Mouse (Mus musculus): ENCODE measurements at regions not wholly inside any gene's neighbourhood (a gene's known extent, or its start where the extent isn't known, plus 50 kb on each side); places are given as distances from the start of the nearest gene placed in this dataset.

DNA sequence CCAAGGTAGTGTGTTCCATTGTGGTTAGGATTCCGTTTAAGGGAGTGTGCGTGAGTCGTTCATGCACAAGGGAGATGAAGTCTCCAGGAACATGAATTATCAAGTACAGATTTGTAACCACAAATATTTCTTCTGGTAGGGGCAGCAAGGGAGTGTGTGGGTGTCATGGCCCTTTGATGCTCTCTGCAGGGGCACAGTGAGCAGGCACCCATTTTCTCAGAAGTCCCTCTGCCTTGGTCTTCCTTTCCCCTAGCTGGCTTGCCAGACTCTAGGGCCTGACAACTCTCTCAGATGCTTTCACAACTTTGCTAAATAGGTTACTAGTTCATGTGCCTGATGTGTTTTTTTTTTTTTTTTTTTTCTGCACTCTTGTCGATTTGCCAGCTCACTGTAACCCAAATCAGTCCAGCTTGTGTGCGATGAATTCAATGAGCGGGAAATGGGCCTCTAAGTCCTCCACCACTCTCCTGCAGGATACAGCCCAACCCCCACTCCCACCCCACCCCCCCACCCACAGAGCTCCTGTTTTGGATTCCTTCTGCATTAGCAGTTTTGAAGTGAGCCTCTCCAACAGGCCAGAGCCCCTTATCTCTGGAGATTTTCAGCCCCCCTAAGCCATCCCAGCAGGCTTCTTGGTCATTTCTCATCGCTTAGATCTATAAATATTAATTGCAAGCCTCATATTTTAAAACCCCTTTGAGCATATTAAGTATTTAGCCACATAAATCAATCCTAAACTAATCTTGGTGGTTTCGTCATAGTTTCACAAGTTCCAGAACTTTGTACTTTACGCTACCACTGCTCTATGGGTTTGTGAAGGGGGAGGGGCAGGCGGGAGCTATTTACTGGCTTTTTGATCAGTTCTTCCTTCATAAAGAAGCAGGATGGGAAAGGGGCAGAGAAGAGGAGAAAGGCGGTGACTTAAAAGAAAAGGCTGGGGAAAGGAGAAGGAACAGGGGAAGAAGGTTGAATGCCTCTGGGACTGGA is 628.4 kb upstream of the Cdh11 start:
- no peak for DNase-seq (ENCODE audit: extremely low read depth, insufficient read length, low spot score)

DNA sequence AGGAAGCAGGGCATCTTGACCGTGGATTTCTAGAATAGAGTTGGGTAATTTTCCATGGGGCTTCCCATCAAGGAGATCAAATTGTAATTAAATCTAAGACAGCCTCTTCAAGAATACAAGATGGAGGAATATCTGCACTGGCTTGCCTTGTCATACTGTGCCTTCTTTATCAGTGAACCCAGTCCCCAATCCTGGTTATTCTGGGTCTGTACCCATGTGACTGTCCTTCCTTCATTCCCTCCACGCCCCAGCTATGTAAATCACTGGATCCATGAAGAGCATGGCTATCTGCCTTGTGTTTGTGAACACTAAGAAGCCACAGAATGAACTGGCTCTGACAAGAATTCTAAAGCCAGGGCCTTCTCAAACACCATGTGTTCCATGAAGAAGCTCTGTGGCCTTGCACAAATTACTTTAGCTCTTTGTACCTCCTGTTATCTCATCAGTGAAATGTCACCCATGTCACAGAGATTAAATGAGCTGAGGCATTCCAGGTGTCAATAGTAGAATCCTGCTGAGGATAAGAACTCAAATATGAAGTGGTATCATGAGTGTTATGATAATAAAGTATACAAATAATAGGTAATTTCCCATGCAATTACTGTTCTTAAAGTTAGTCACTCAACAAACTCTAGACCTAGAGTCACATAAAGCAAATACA is 637.0 kb upstream of the Cdh11 start:
- DNase-seq (ENCODE audit: extremely low read depth, insufficient read length, low spot score), result no peak

GRCm38 (mm10) chr8:103425967-103426366 is 640.5 kb upstream of the Cdh11 start:
- no peak for DNase-seq (ENCODE audit: extremely low read depth, insufficient read length, low spot score)

DNA sequence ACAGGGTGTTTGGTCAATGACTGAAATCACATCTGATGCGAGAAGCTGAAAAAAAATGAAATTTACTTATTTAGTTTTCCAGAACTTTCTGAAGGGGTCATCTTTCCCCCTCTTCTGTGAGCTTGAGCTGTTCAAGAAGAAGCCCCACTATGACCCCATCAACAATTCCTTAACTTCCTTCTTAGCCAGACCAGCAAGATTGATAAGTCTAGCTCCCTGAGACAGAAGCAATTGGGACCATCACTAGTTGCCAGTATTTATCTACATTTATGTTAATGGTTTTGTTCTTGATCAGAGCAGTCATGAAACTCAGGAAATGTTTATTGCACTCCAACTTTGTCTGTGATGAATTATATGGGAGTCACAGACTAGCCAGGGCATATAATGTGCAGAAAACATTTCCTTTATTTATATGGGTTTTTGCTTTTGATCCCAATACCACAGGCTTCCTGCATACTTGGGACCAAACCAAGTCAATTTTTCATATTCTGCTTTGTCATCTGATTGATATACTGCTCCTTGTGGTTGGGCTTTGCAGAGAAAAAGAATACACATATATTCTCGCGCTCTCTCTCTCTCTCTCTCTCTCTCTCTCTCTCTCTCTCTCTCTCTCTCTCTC is 645.5 kb upstream of the Cdh11 start:
- no peak for DNase-seq (ENCODE audit: extremely low read depth, insufficient read length, low spot score)

DNA sequence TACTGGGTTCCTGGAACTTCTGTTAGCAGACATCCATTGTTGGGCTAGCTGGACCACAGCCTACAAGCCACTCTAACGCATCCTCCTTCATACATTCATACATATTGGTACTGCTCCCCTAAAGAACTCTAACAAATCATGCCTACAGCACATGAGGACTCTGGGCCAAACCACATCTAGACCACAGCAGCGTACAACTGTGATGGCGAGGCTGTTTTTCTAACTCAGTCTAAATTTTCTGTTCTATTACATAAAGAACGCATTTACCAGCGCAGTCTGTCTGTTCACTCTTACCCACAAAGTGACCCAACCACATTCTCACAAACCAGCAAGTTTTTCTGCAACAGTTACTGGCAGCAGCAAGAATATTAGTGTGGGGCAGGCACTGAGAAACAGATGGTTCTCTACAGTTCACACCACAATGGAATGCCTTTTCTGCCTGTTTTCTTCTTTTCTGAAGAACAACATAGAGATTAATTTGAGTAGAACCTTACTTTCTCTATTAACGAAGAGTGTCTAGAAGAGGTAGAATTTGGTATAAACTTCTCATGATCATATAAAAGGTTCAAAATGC is 648.2 kb upstream of the Cdh11 start:
- DNase-seq (ENCODE audit: extremely low read depth, insufficient read length, low spot score), result no peak

GRCm38 (mm10) chr8:103438995-103439717 is 653.7 kb upstream of the Cdh11 start:
- no peak for DNase-seq (ENCODE audit: extremely low read depth, insufficient read length, low spot score)

- no peak for DNase-seq (ENCODE audit: extremely low read depth, insufficient read length, low spot score)
Observed at GRCm38 (mm10) chr8:103441163-103441562, 655.7 kb upstream of the Cdh11 start.

- no peak for DNase-seq (ENCODE audit: extremely low read depth, insufficient read length, low spot score)
Observed at GRCm38 (mm10) chr8:103442420-103443125, 657.1 kb upstream of the Cdh11 start.

GRCm38 (mm10) chr8:103444577-103444976 is 656.8 kb upstream of the Cdh5 start:
- no peak for DNase-seq (ENCODE audit: extremely low read depth, insufficient read length, low spot score)

DNA sequence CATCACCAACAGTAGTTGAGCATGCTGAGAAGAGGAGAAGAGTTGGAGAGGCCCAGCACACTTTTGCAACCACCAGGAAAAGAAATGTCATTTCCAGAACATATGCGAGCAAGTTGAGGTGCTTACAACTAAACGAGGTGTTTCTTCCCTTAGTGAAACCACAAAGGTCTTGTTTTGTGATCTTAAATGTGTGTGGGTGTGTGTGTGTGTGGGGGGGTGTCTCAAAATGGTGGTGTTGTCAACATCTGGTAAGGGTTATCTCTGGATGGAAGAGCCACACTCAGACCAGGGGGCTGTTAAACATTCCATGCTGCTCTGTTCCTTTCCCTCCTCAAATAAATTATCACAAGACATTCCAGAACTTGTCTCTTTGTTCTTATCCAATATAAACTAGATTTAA is 656.0 kb upstream of the Cdh5 start:
- DNase-seq (ENCODE audit: extremely low read depth, insufficient read length, low spot score), result no peak

DNA sequence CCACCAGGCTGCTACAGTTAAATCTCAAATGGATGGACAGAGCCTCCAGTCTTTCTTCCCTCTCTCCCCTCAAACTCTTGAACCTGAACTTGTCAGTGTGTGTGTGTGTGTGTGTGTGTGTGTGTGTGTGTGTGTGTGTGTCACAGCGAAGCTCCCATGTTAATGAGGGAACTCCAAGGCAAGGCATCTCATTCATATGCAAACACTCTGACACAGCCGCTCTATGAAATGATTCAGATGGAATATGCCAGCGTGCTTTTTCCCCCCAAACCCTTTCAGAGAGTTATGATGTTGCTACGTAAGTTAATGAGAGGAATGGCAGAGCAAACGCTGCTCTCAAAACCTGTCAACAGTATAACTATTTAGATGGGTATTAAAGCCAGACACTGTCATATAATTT is 653.5 kb upstream of the Cdh5 start:
- DNase-seq (ENCODE audit: extremely low read depth, insufficient read length, low spot score), result no peak

DNA sequence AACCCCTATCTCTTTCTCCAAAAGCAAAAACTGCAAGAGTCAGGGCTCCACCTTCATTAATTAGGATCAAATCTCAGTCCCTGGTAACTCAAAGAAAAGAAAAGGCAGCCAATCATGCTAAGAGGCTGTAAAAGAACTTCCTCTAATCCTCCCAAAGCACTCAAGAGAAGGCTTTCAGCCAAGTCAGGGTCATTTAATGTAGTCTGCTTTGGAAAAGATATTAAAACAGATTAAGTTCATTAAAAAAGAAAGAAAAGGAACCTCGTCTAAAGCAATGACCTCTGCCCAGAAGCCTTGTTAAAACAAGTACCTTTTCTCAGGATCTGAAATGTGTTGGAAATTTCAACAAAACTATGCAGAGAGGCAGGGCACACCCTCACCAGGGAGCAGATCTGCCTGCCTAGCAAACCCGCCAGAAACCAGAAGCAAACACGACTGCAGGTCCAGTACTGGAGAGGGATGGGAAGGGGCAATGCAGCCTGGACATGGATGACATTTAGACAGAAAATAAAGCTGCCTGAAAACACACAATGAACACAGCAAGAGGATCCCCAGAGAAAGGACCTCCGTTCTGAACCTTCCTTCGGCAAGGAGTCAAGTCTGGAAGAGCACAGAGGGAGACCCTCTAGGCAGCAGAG is 649.9 kb upstream of the Cdh5 start:
- DNase-seq (ENCODE audit: extremely low read depth, insufficient read length, low spot score), result no peak

DNA sequence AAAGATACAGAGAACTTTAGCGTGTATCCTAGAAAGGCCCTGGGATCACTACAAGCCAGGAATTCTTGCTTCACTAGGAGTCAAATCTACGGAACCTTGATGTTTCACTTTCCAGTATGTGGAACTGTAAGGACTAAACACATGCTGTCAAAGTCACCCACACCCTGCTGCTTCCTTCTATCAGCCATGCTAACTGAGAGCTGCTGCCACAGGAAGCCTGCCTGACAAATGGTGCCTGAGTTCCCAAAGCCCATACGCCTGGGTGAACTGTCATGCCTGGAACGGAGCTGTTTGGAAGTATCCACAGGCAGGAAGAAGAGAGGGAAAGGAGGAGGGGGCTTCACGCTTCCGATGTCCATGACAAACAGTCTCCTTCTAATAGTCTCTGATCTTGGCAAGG is 644.2 kb upstream of the Cdh5 start:
- DNase-seq (ENCODE audit: extremely low read depth, insufficient read length, low spot score), result no peak

DNA sequence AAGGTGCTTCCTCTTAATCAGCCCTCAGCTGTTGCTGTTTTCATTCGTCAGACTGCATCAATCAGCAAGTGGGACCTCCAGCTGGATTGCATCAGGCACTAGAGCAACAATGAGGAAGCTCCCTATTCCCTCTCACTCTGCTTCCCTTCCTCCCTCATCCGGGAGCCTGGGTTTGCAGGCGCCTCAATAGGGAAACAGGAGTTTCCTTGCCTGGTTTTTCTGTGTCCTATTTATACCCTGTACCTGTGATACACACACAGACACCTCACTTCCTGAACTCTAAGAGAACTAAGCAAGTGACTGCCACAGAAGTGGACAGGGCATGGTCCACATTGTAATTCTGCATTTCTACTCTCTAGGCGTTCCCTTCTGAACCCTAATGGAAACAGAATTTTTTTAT is 637.9 kb upstream of the Cdh5 start:
- no peak for DNase-seq (ENCODE audit: extremely low read depth, insufficient read length, low spot score)

- DNase-seq (ENCODE audit: extremely low read depth, insufficient read length, low spot score), result no peak
Observed at GRCm38 (mm10) chr8:103464777-103465353, 636.6 kb upstream of the Cdh5 start.

DNA sequence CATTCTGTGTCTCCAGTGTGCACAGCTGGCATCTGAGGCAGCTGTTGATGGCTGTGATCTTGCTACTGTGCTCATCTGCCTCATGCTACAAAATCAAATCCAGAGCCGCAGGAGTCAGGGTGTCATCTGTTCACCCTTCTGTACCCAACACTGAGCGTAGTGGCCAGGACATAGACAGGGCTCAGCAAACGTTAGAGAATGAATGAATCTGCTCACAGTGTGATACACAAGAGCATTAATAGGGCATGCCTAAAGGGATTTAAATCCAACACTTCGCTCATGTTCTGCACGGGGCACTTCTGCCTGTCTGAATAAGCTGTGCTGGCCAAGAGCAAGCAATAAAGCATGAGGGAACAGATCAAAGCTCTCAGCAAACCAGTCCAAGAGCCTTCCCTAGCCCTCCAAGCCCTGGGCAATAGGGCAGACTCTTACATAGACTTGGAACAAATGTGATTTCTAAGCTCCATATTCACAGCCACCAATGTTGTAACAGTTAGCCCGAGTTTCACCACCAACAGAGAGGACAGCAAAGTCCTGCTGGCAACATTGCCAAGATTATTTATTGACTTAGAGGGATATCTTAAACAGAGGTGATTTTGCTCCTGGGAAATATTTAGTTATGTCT is 633.8 kb upstream of the Cdh5 start:
- DNase-seq (ENCODE audit: extremely low read depth, insufficient read length, low spot score), result no peak

DNA sequence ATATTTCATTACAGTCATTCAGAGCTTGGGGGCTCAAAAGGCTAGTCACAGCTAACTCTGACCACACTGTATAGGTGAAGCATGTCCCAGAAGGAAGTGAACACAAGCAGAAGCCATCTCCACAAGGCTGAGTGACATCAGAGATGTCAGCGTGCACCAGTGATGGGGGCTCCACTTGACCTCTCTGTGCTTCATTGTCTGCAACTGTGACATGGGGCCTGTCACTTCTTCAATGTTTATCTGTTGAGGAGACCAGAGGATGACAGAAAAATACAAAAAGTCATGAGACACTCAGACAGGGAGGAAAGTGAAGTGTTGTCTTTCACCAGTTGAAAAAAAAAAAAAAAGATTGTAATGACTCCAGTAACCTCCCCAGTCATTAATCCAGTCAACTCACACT is 632.4 kb upstream of the Cdh5 start:
- DNase-seq (ENCODE audit: extremely low read depth, insufficient read length, low spot score), result no peak

- DNase-seq (ENCODE audit: extremely low read depth, insufficient read length, low spot score), result no peak
Observed at GRCm38 (mm10) chr8:103470316-103470715, 631.1 kb upstream of the Cdh5 start.

Data from 3134 (cell line).